Mouse (Mus musculus): ENCODE data around the gene Pld3. TPM values are rescaled to one million over a fixed set of nuclear protein-coding genes. Genes with fewer than 3 reads are reported as not detected.

Gene Pld3
- polyA plus RNA-seq (2012; fragmentation: generic; extraction: Trizol), result 60.5 TPM
- long read RNA-seq, experiment 1, transcript Pld3-201 (14 exons, 2,282 nt), result major isoform, 19 of 112 reads
- long read RNA-seq, experiment 1, partial matches to known transcripts, result 84 of 112 reads
- long read RNA-seq, experiment 1, other reads (novel, unspliced or antisense), result 8 of 112 reads
- long read RNA-seq, experiment 2, transcript Pld3-201 (14 exons, 2,282 nt), result major isoform, 31 of 133 reads
- long read RNA-seq, experiment 2, partial matches to known transcripts, result 82 of 133 reads
- long read RNA-seq, experiment 2, other reads (novel, unspliced or antisense), result 20 of 133 reads

GRCm38 (mm10) chr7:27552931-27553513, at the start of gene Pld3, which contains the start of gene 2310022A10Rik:
Gene Pld3 (minus strand): TSS chr7:27553218.
Gene 2310022A10Rik (plus strand): TSS chr7:27553233.
- H3K79me2 ChIP-seq (ENCODE audit: control insufficient read depth, insufficient read depth), result peaks cover 34% of the 10 kb centered on the region
- peaks cover 12% of the 10 kb centered on the region for H3K36me3 ChIP-seq (ENCODE audit: control insufficient read depth, insufficient read depth)
- TF ChIP-seq USF1 (IDR thresholded peaks at IDR 0.05; ENCODE audit: low read depth), result peak; percentile 84
- TF ChIP-seq MAX (IDR thresholded peaks at IDR 0.05), result no peak
- no peak for TF ChIP-seq CTCF (IDR thresholded peaks at IDR 0.05; ENCODE audit: control insufficient read depth, insufficient read depth, insufficient read length)
- TF ChIP-seq CEBPB (IDR thresholded peaks at IDR 0.05; ENCODE audit: low read depth), result no peak
- H3K27me3 ChIP-seq (ENCODE audit: control insufficient read depth, insufficient read depth, insufficient read length), result no peaks in the 10 kb centered on the region
- peaks cover 16% of the 10 kb centered on the region for H3K79me3 ChIP-seq (ENCODE audit: low read depth)
- H3ac ChIP-seq (ENCODE audit: control insufficient read depth, insufficient read length, low read depth), result peak within 1 kb of the TSS; percentile 94
- peak within 1 kb of the TSS; percentile 71 for H3K4me3 ChIP-seq (ENCODE audit: insufficient read depth, poor library complexity, severe bottlenecking)

- H3K36me3 ChIP-seq (ENCODE audit: control insufficient read depth, insufficient read depth), result no peaks in the 10 kb centered on the region
- H3K27me3 ChIP-seq (ENCODE audit: control insufficient read depth, insufficient read depth, insufficient read length), result no peaks in the 10 kb centered on the region
- no peak for TF ChIP-seq CTCF (IDR thresholded peaks at IDR 0.05; ENCODE audit: control insufficient read depth, insufficient read depth, insufficient read length)
- TF ChIP-seq MYOG (IDR thresholded peaks at IDR 0.05; ENCODE audit: control insufficient read depth, extremely low read depth, insufficient read length), result no peak
- TF ChIP-seq MAX (IDR thresholded peaks at IDR 0.05), result no peak
- no peak for TF ChIP-seq FOSL1 (IDR thresholded peaks at IDR 0.05; ENCODE audit: insufficient read depth, low read length, poor library complexity, severe bottlenecking)
- no peak for TF ChIP-seq USF1 (IDR thresholded peaks at IDR 0.05; ENCODE audit: low read depth)
- no peak for TF ChIP-seq MYOD1 (IDR thresholded peaks at IDR 0.05; ENCODE audit: control insufficient read depth, insufficient read length, low read depth)
- TF ChIP-seq CEBPB (IDR thresholded peaks at IDR 0.05; ENCODE audit: low read depth), result no peak
- no peak overlapping the region for H3K4me3 ChIP-seq (ENCODE audit: insufficient read depth, poor library complexity, severe bottlenecking)
- peaks cover 97% of the 10 kb centered on the region for H3K79me2 ChIP-seq (ENCODE audit: control insufficient read depth, insufficient read depth)
- no peak overlapping the region for H3ac ChIP-seq (ENCODE audit: control insufficient read depth, insufficient read length, low read depth)
- peaks cover 53% of the 10 kb centered on the region for H3K79me3 ChIP-seq (ENCODE audit: low read depth)
Observed at GRCm38 (mm10) chr7:27602161-27602560, 49.1 kb upstream of the Pld3 start.

- Histone ChIP-seq H3ac (ENCODE audit: control insufficient read depth, insufficient read length, low read depth) (no peak overlapping the region), H3K79me2 (ENCODE audit: control insufficient read depth, insufficient read depth) (peaks cover 99% of the 10 kb centered on the region), H3K4me3 (ENCODE audit: insufficient read depth, poor library complexity, severe bottlenecking) (no peak overlapping the region), H3K36me3 (ENCODE audit: control insufficient read depth, insufficient read depth) (no peaks in the 10 kb centered on the region), H3K79me3 (ENCODE audit: low read depth) (peaks cover 56% of the 10 kb centered on the region), H3K27me3 (ENCODE audit: control insufficient read depth, insufficient read depth, insufficient read length) (no peaks in the 10 kb centered on the region)
- TF ChIP-seq USF1 (IDR thresholded peaks at IDR 0.05; ENCODE audit: low read depth), result no peak
- TF ChIP-seq FOSL1 (IDR thresholded peaks at IDR 0.05; ENCODE audit: insufficient read depth, low read length, poor library complexity, severe bottlenecking), result no peak
- no peak for TF ChIP-seq MYOG (IDR thresholded peaks at IDR 0.05; ENCODE audit: control insufficient read depth, extremely low read depth, insufficient read length)
Observed at GRCm38 (mm10) chr7:27601628-27602027, 48.6 kb upstream of the Pld3 start.

- H3K27me3 ChIP-seq (ENCODE audit: control insufficient read depth, insufficient read depth, insufficient read length), result no peaks in the 10 kb centered on the region
- no peak for TF ChIP-seq MYOD1 (IDR thresholded peaks at IDR 0.05; ENCODE audit: control insufficient read depth, insufficient read length, low read depth)
- no peak for TF ChIP-seq FOSL1 (IDR thresholded peaks at IDR 0.05; ENCODE audit: insufficient read depth, low read length, poor library complexity, severe bottlenecking)
- TF ChIP-seq CEBPB (IDR thresholded peaks at IDR 0.05; ENCODE audit: low read depth), result no peak
- no peak for TF ChIP-seq MAX (IDR thresholded peaks at IDR 0.05)
- no peak for TF ChIP-seq USF1 (IDR thresholded peaks at IDR 0.05; ENCODE audit: low read depth)
- TF ChIP-seq CTCF (IDR thresholded peaks at IDR 0.05; ENCODE audit: control insufficient read depth, insufficient read depth, insufficient read length), result no peak
- TF ChIP-seq MYOG (IDR thresholded peaks at IDR 0.05; ENCODE audit: control insufficient read depth, extremely low read depth, insufficient read length), result no peak
- no peak overlapping the region for H3ac ChIP-seq (ENCODE audit: control insufficient read depth, insufficient read length, low read depth)
Observed at GRCm38 (mm10) chr7:27598053-27598452, 45.0 kb upstream of the Pld3 start.

GRCm38 (mm10) chr7:27596586-27597503, 43.8 kb upstream of the Pld3 start:
- no peak overlapping the region for H3ac ChIP-seq (ENCODE audit: control insufficient read depth, insufficient read length, low read depth)
- peaks cover 75% of the 10 kb centered on the region for H3K79me3 ChIP-seq (ENCODE audit: low read depth)
- TF ChIP-seq MYOD1 (IDR thresholded peaks at IDR 0.05; ENCODE audit: control insufficient read depth, insufficient read length, low read depth) (no peak), MYOG (IDR thresholded peaks at IDR 0.05; ENCODE audit: control insufficient read depth, extremely low read depth, insufficient read length) (no peak), CEBPB (IDR thresholded peaks at IDR 0.05; ENCODE audit: low read depth) (no peak), MAX (IDR thresholded peaks at IDR 0.05) (no peak), CTCF (IDR thresholded peaks at IDR 0.05; ENCODE audit: control insufficient read depth, insufficient read depth, insufficient read length) (no peak), FOSL1 (IDR thresholded peaks at IDR 0.05; ENCODE audit: insufficient read depth, low read length, poor library complexity, severe bottlenecking) (no peak), USF1 (IDR thresholded peaks at IDR 0.05; ENCODE audit: low read depth) (no peak)
- H3K79me2 ChIP-seq (ENCODE audit: control insufficient read depth, insufficient read depth), result peaks cover 100% of the 10 kb centered on the region
- no peak overlapping the region for H3K4me3 ChIP-seq (ENCODE audit: insufficient read depth, poor library complexity, severe bottlenecking)
- H3K36me3 ChIP-seq (ENCODE audit: control insufficient read depth, insufficient read depth), result peaks cover 5% of the 10 kb centered on the region
- H3K27me3 ChIP-seq (ENCODE audit: control insufficient read depth, insufficient read depth, insufficient read length), result no peaks in the 10 kb centered on the region

More at GRCm38 (mm10) chr7:27598053-27598452, 45.0 kb upstream of the Pld3 start:
- H3K4me3 ChIP-seq (ENCODE audit: insufficient read depth, poor library complexity, severe bottlenecking), result no peak overlapping the region
- H3K36me3 ChIP-seq (ENCODE audit: control insufficient read depth, insufficient read depth), result peaks cover 5% of the 10 kb centered on the region
- peaks cover 100% of the 10 kb centered on the region for H3K79me2 ChIP-seq (ENCODE audit: control insufficient read depth, insufficient read depth)
- H3K79me3 ChIP-seq (ENCODE audit: low read depth), result peaks cover 74% of the 10 kb centered on the region
